Mouse (Mus musculus) midbrain, postnatal 0 days (tissue): ENCODE measurements at regions not wholly inside any gene's neighbourhood (a gene's known extent, or its start where the extent isn't known, plus 50 kb on each side); places are given as distances from the start of the nearest gene placed in this dataset.
"Not testable (repeated sequence)": the region's sequence is repeated elsewhere in the genome, so short reads cannot be mapped to it uniquely, and the experiment has no call there.

Experiments
- ATAC-seq: fragments of 200-750 bp; cut with Nextera tagmentation; 2 replicates; pipeline ENCODE4 v1.8.0; 2017; ENCODE audit warnings: moderate number of reproducible peaks, mild to moderate bottlenecking, moderate TSS enrichment, moderate library complexity; ENCODE audit not compliant: low FRiP score
- DNase-seq: peaks from one replicate; pipeline ENCODE4 v3.0.0-alpha.2; 2015; ENCODE audit warnings: low spot score
- H3K27ac ChIP-seq: fragments of 300-500 bp; sonication (generic); 2 replicates; pipeline ENCODE4 v1.5.1; 2014; ENCODE audit warnings: low read depth, mild to moderate bottlenecking, low read length, mixed read lengths
- H3K27me3 ChIP-seq: fragments of 300-500 bp; sonication (generic); 2 replicates; pipeline ENCODE4 v1.6.1; 2014; ENCODE audit warnings: low read length, control low read depth, mixed read lengths; ENCODE audit not compliant: insufficient read depth
- H3K36me3 ChIP-seq: fragments of 300-500 bp; sonication (generic); 2 replicates; pipeline ENCODE4 v1.6.1; 2014; ENCODE audit warnings: low read length, control low read depth, mixed read lengths; ENCODE audit not compliant: insufficient read depth
- H3K4me1 ChIP-seq: fragments of 300-500 bp; sonication (generic); 2 replicates; pipeline ENCODE4 v1.6.1; 2014; ENCODE audit warnings: mild to moderate bottlenecking, control low read depth, antibody characterized with exemption, low read length, mixed read lengths; ENCODE audit not compliant: insufficient read depth
- H3K4me2 ChIP-seq: fragments of 300-500 bp; sonication (generic); 2 replicates; pipeline ENCODE4 v1.6.1; 2014; ENCODE audit warnings: low read depth, mild to moderate bottlenecking, low read length, mixed read lengths; ENCODE audit not compliant: poor library complexity, severe bottlenecking
- H3K4me3 ChIP-seq: fragments of 300-500 bp; sonication (generic); 2 replicates; pipeline ENCODE4 v1.5.1; 2014; ENCODE audit warnings: low read depth, mild to moderate bottlenecking, low read length, moderate library complexity
- H3K9ac ChIP-seq: fragments of 300-500 bp; sonication (generic); replicated peaks from 2 replicates; pipeline ENCODE4 v1.6.1; 2014; ENCODE audit warnings: mild to moderate bottlenecking, low read length, moderate library complexity, mixed read lengths; ENCODE audit not compliant: poor library complexity, severe bottlenecking
- H3K9me3 ChIP-seq: fragments of 300-500 bp; sonication (generic); 2 replicates; pipeline ENCODE4 v1.6.1; 2016; ENCODE audit warnings: low read length, control low read depth
- CTCF ChIP-seq: IDR thresholded peaks from 2 replicates; pipeline ENCODE4 v1.5.1; 2016; ENCODE audit warnings: antibody characterized with exemption, mild to moderate bottlenecking
- WGBS: fragments of 180-500 bp; shearing (Covaris S2); extraction: QIAGEN DNeasy Blood & Tissue Kit; methylation state at CpG from one replicate; pipeline ENCODE4 v1.1.7; 2014; 5-methylcytosine and 5-hydroxymethylcytosine counted together

GRCm38 (mm10) chr4:89532462-89532861 is 146.8 kb upstream of the Dmrta1 start:
- no peak overlapping the region for H3K4me2 ChIP-seq
- H3K27me3 ChIP-seq: no peaks in the 10 kb centered on the region
- H3K4me1 ChIP-seq: no peaks in the 10 kb centered on the region
- no peak for ATAC-seq
- peak; percentile 56 for DNase-seq
- H3K36me3 ChIP-seq: no peaks in the 10 kb centered on the region
- H3K4me3 ChIP-seq: no peak overlapping the region
- H3K9ac ChIP-seq: no peak overlapping the region
- TF ChIP-seq CTCF: peak; percentile 87
- no peak overlapping the region for H3K27ac ChIP-seq
- WGBS: 8% methylated on average over 4 of the region's 4 CpGs
- no peaks in the 10 kb centered on the region for H3K9me3 ChIP-seq

- TF ChIP-seq CTCF: no peak
- no peaks in the 10 kb centered on the region for H3K4me1 ChIP-seq
- H3K9ac ChIP-seq: no peak overlapping the region
- no peaks in the 10 kb centered on the region for H3K9me3 ChIP-seq
- H3K27me3 ChIP-seq: peaks cover 12% of the 10 kb centered on the region; the same call in 1 of the 2 replicates
- H3K4me2 ChIP-seq: no peak overlapping the region
- ATAC-seq (no peak), DNase-seq (no peak)
- 85% methylated on average over 5 of the region's 5 CpGs for WGBS
- H3K27ac ChIP-seq: no peak overlapping the region
- no peak overlapping the region for H3K4me3 ChIP-seq
- H3K36me3 ChIP-seq: no peaks in the 10 kb centered on the region
These were observed 149.0 kb upstream of the Dmrta1 start for GRCm38 (mm10) chr4:89530050-89530911.

GRCm38 (mm10) chr4:89527966-89528365 is 151.3 kb upstream of the Dmrta1 start:
- H3K4me1 ChIP-seq: no peaks in the 10 kb centered on the region
- H3K36me3 ChIP-seq: no peaks in the 10 kb centered on the region
- H3K4me2 ChIP-seq: no peak overlapping the region
- no peak overlapping the region for H3K4me3 ChIP-seq
- no peak for TF ChIP-seq CTCF
- 78% methylated on average over 1 of the region's 1 CpGs for WGBS
- H3K27ac ChIP-seq: no peak overlapping the region
- no peak for ATAC-seq
- no peak for DNase-seq
- H3K9ac ChIP-seq: no peak overlapping the region
- H3K9me3 ChIP-seq: no peaks in the 10 kb centered on the region
- peaks cover 23% of the 10 kb centered on the region for H3K27me3 ChIP-seq

GRCm38 (mm10) chr4:89527326-89527725 is 151.9 kb upstream of the Dmrta1 start:
- ATAC-seq: no peak
- Histone ChIP-seq H3K9ac (no peak overlapping the region), H3K36me3 (no peaks in the 10 kb centered on the region), H3K4me2 (no peak overlapping the region), H3K27me3 (peaks cover 27% of the 10 kb centered on the region), H3K4me3 (no peak overlapping the region), H3K27ac (no peak overlapping the region), H3K4me1 (no peaks in the 10 kb centered on the region), H3K9me3 (no peaks in the 10 kb centered on the region)
- no peak for DNase-seq
- WGBS: 75% methylated on average over 7 of the region's 7 CpGs
- TF ChIP-seq CTCF: no peak

- not testable (repeated sequence) for H3K4me2 ChIP-seq, H3K36me3 ChIP-seq, H3K9me3 ChIP-seq, DNase-seq, H3K4me3 ChIP-seq, H3K9ac ChIP-seq, ATAC-seq, H3K27ac ChIP-seq, H3K4me1 ChIP-seq
- peaks cover 27% of the 10 kb centered on the region for H3K27me3 ChIP-seq
- 70% methylated on average over 4 of the region's 4 CpGs for WGBS
These were observed 153.7 kb upstream of the Dmrta1 start for GRCm38 (mm10) chr4:89525525-89525924.
